ENCODE assay signal across 12 mouse cellular contexts in the genomic region with DNA sequence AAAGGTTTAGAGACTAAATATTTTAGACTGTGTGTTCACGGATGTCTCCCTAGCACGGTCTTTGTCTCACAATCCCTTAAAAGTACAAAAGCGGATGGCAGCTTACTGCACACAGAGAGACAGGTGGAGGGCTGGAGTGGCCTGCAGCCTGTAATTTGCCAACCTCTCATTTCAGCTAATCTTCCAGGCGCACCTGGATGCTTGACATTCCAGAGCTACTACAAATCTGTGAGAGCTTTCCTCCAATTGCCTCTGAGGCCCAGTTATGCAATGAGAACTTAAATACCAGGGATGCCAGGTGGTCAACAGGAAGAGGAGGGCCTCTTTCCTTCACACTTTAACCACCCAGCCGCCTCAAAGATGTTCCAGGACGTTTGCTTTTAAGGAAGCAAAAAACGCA.
DNase-seq lines count a peak whose midpoint lies in the region; ATAC-seq lines count a peak whose summit lies in the region.
"Had no signal": no experiment of that assay in that cellular context is flagged by ENCODE, and none has a peak within 500 bp of the region (broad histone marks: within the 10 kb centered on the region; RNA-seq: fewer than 3 reads in every experiment).

No protein-coding gene starts in this region.

- H3K36me3 ChIP-seq in kidney, embryonic 14.5 days (ENCODE audit: control insufficient read depth, insufficient read depth, low read length): no peaks in the 10 kb centered on the region
- H3K36me3 ChIP-seq in embryonic facial prominence, embryonic 14.5 days (ENCODE audit: control insufficient read depth, insufficient read depth, low read length): no peaks in the 10 kb centered on the region
- no peaks in the 10 kb centered on the region for H3K36me3 ChIP-seq in midbrain, embryonic 15.5 days (replicated peaks)
- H3K36me3 ChIP-seq: hindbrain, embryonic 12.5 days; limb, embryonic 15.5 days had no signal

- peak; percentile 60 for DNase-seq in kidney, adult 11 months
- DNase-seq in embryonic facial prominence, embryonic 14.5 days (ENCODE audit: low spot score): peak; percentile 68
- peak; percentile 20 to 39 for DNase-seq in kidney, postnatal 36 days
- DNase-seq in lung, postnatal 25 days (ENCODE audit: low spot score): peak; percentile 84
- DNase-seq in gastrocnemius, postnatal 4 days (ENCODE audit: low spot score in 2 of 2): no peak
- DNase-seq in adrenal gland, adult 18-20 months (ENCODE audit: low spot score in 2 of 2): no peak
- DNase-seq: adrenal gland, adult 8-10 months; gastrocnemius, adult 2 months had no signal

- H3K4me3 ChIP-seq in kidney, embryonic 14.5 days (ENCODE audit: low read length): no peak overlapping the region
- H3K4me3 ChIP-seq in embryonic facial prominence, embryonic 14.5 days (ENCODE audit: low read depth, low read length): no peak overlapping the region
- H3K4me3 ChIP-seq in midbrain, embryonic 15.5 days: no peak overlapping the region
- H3K4me3 ChIP-seq: gastrocnemius, adult 2 months; hindbrain, embryonic 12.5 days; limb, embryonic 15.5 days had no signal

- 57% methylated on average over 7 of the region's 7 CpGs for WGBS in kidney, embryonic 14.5 days
- WGBS in embryonic facial prominence, embryonic 14.5 days: 50% methylated on average over 7 of the region's 7 CpGs
- WGBS in midbrain, embryonic 15.5 days: 60% methylated on average over 7 of the region's 7 CpGs

- H3K27ac ChIP-seq in kidney, embryonic 14.5 days (ENCODE audit: low read depth, low read length): no peak overlapping the region
- H3K27ac ChIP-seq in embryonic facial prominence, embryonic 14.5 days (replicated peaks; ENCODE audit: low read depth, low read length): no peak overlapping the region
- H3K27ac ChIP-seq in midbrain, embryonic 15.5 days: no peak overlapping the region
- H3K27ac ChIP-seq: gastrocnemius, adult 2 months; hindbrain, embryonic 12.5 days; limb, embryonic 15.5 days had no signal

- H3K4me1 ChIP-seq in kidney, embryonic 14.5 days (ENCODE audit: control insufficient read depth, insufficient read depth, low read length): peaks cover 8% of the 10 kb centered on the region; the same call in 1 of the 2 replicates
- H3K4me1 ChIP-seq in embryonic facial prominence, embryonic 14.5 days (ENCODE audit: control insufficient read depth, insufficient read depth, low read length): peaks cover 4% of the 10 kb centered on the region; the same call in 1 of the 2 replicates
- H3K4me1 ChIP-seq in midbrain, embryonic 15.5 days: peaks cover 4% of the 10 kb centered on the region; the same call in 1 of the 2 replicates

- no peak for ATAC-seq in kidney, embryonic 14.5 days (ENCODE audit: low FRiP score, low TSS enrichment)
- ATAC-seq in embryonic facial prominence, embryonic 14.5 days (ENCODE audit: low read depth): peak; percentile 70
- no peak for ATAC-seq in midbrain, embryonic 15.5 days (replicated peaks)

- H3K9me3 ChIP-seq in kidney, embryonic 14.5 days (ENCODE audit: control insufficient read depth, low read length): 0 out of 2 replicates have a peak, but pooled peaks cover 3% of the 10 kb centered on the region
- H3K9me3 ChIP-seq in embryonic facial prominence, embryonic 14.5 days (ENCODE audit: control insufficient read depth, low read length): no peaks in the 10 kb centered on the region
- no peaks in the 10 kb centered on the region for H3K9me3 ChIP-seq in midbrain, embryonic 15.5 days
- H3K9me3 ChIP-seq: limb, embryonic 15.5 days had no signal

- H3K27me3 ChIP-seq in kidney, embryonic 14.5 days (ENCODE audit: control insufficient read depth, insufficient read depth, low read length): no peaks in the 10 kb centered on the region
- H3K27me3 ChIP-seq in embryonic facial prominence, embryonic 14.5 days (replicated peaks; ENCODE audit: control insufficient read depth, insufficient read depth, low read length): no peaks in the 10 kb centered on the region
- no peaks in the 10 kb centered on the region for H3K27me3 ChIP-seq in midbrain, embryonic 15.5 days (replicated peaks)
- H3K27me3 ChIP-seq: limb, embryonic 15.5 days had no signal

- no peak overlapping the region for H3K9ac ChIP-seq in kidney, embryonic 14.5 days (ENCODE audit: low read depth, low read length)
- no peak overlapping the region for H3K9ac ChIP-seq in embryonic facial prominence, embryonic 14.5 days (ENCODE audit: low read depth, low read length)
- no peak overlapping the region for H3K9ac ChIP-seq in midbrain, embryonic 15.5 days
- H3K9ac ChIP-seq: hindbrain, embryonic 12.5 days; limb, embryonic 15.5 days had no signal

- no peak overlapping the region for H3K4me2 ChIP-seq in kidney, embryonic 14.5 days (replicated peaks; ENCODE audit: low read depth, low read length)
- no peak overlapping the region for H3K4me2 ChIP-seq in embryonic facial prominence, embryonic 14.5 days (ENCODE audit: low read depth, low read length)
- H3K4me2 ChIP-seq in midbrain, embryonic 15.5 days: no peak overlapping the region
- H3K4me2 ChIP-seq: hindbrain, embryonic 12.5 days; limb, embryonic 15.5 days had no signal

Comparison
In these comparisons a context has a peak if more than half of its experiments do, and no peak if none do; other contexts are left out.
1. DNase-seq: peak in kidney, adult 11 months (single experiment), embryonic facial prominence, embryonic 14.5 days (single experiment), kidney, postnatal 36 days (2 of 2) and lung, postnatal 25 days (single experiment); none in gastrocnemius, postnatal 4 days (0 of 2) and adrenal gland, adult 18-20 months (0 of 2).